Mouse (Mus musculus): Measurements from ENCODE around the gene Cit. TPM values are rescaled to one million over a fixed set of nuclear protein-coding genes. Genes with fewer than 3 reads are reported as not detected.
A peak's percentile ranks its signal among the peaks of the same experiment; 100 is the strongest.

Cit gene
- polyA plus RNA-seq, 1 experiment from 2014 or later: 17.7 TPM

DNA sequence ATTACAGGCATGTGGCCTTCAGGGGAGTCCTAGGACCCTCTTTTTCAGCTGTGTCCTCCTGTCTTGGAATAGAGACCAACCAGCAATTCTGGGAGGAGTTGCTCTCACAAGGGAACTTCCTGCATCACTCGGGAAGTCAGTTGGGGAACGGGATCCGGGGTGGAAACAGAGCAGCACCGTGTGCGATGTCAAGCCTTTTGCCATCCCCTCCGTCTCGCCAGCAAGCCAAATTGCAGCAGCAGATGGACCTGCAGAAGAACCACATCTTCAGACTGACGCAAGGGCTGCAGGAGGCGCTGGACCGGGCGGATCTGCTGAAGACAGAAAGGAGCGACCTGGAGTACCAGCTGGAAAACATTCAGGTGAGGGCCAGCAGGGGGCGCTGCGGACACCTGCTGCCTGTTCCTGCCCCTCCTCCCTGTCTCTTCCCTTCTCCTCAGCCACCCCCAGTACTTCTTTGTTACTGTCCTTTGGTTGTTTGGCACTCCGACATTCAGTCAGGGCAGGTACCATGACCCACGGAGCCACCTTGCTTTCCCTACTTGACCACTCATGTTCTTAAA is 134.1 kb downstream of the Cit start:
- Histone ChIP-seq H3K27ac (no peak overlapping the region), H3K27me3 (no peaks in the 10 kb centered on the region), H3K4me2 (no peak overlapping the region), H3K9ac (no peak overlapping the region), H3K36me3 (peaks cover 10% of the 10 kb centered on the region), H3K9me3 (no peaks in the 10 kb centered on the region), H3K4me1 (replicated peaks) (peaks cover 17% of the 10 kb centered on the region), H3K4me3 (no peak overlapping the region)
- WGBS: 64% methylated on average over 16 of the region's 16 CpGs
- ATAC-seq (ENCODE audit: low FRiP score): no peak

DNA sequence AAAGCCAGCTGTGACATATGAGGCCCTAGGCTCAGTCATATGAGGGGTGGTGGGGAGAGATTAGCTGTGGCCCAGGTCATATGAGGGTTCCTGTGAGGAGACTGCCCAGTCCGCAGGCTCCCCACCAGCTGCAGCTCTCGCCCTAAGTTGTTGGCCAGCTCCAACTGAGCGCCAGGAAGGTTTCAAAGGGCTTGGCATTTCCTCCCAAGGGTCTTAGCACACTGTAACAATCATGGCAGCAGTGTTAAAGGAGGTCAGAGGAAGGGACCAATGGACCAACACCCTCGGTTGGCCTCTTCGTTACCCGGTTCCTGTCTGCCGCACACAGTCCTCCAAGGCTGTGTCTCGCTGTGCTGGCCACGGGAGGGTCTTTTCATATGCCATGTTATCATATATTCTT is 135.5 kb downstream of the Cit start:
- Histone ChIP-seq H3K36me3 (peaks cover 17% of the 10 kb centered on the region), H3K9ac (no peak overlapping the region), H3K27me3 (no peaks in the 10 kb centered on the region), H3K4me1 (replicated peaks) (peaks cover 17% of the 10 kb centered on the region), H3K27ac (0 out of 2 replicates have a peak overlapping the region, but pooled peaks have one; percentile 3), H3K9me3 (no peaks in the 10 kb centered on the region), H3K4me3 (no peak overlapping the region), H3K4me2 (no peak overlapping the region)
- WGBS: 93% methylated on average over 9 of the region's 9 CpGs
- no peak for ATAC-seq (ENCODE audit: low FRiP score)

DNA sequence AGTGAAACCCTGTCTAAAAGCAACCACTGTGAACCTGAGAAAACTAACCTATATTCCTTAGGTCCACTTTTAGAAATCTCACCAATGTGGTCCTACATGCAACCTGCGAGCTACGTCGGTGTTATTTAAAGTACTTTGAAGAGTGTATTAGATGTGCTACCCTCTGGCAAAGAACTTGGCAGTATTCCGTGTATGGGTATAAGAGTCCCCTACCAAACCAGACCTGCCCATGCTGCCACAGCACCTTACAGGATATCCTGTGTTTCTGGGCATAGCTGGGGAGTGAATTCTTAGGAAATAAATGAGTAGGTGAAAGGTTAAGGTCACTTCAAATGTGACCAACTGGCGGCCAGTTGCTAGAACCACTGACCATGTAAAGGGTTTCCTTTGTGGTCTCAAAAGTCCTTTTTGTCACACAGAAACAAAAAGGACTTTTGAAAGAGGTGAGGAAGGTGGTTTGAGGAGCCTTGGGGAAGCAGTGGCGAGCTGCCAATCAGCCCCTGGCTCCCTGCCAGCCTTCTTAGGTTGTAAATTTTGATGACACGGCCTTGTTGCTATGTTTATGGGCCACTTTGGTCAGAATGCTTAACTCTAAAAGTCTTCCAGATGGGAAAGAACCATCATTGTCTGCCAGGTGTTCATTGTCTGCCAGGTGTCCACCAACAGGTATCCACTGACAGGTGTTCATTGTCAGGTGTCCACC is 137.7 kb downstream of the Cit start:
- Histone ChIP-seq H3K9me3 (no peaks in the 10 kb centered on the region), H3K4me3 (no peak overlapping the region), H3K27ac (no peak overlapping the region), H3K9ac (no peak overlapping the region), H3K4me1 (replicated peaks) (peaks cover 14% of the 10 kb centered on the region), H3K4me2 (no peak overlapping the region), H3K36me3 (peaks cover 29% of the 10 kb centered on the region), H3K27me3 (no peaks in the 10 kb centered on the region)
- ATAC-seq (ENCODE audit: low FRiP score): no peak
- WGBS: 83% methylated on average over 7 of the region's 7 CpGs

DNA sequence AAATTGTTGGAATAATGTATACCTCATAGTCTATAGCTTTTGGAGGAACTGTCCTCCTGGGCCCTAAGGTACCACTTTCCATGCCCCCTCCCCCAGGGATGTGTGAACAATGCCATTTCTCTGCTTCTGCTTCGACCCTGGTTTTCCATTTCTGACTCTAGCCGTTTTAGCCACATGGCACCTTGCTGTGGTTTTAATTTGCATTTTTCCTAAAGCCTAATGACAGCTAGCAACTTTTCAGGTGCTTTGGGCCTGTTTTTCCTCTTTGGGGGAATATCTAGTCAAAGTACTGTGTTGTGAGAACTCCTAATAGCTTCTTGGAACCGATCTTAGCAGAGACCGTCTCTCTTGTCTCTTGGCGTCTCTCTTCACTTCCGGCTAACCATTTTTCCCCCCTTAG is 139.3 kb downstream of the Cit start:
- H3K4me3 ChIP-seq: no peak overlapping the region
- no peak overlapping the region for H3K27ac ChIP-seq
- no peaks in the 10 kb centered on the region for H3K27me3 ChIP-seq
- H3K36me3 ChIP-seq: peaks cover 42% of the 10 kb centered on the region
- ATAC-seq (ENCODE audit: low FRiP score): no peak
- 0 out of 2 replicates have a peak, but pooled peaks cover 8% of the 10 kb centered on the region for H3K4me1 ChIP-seq (replicated peaks)
- no peaks in the 10 kb centered on the region for H3K9me3 ChIP-seq
- H3K4me2 ChIP-seq: no peak overlapping the region
- 93% methylated on average over 6 of the region's 6 CpGs for WGBS
- no peak overlapping the region for H3K9ac ChIP-seq

DNA sequence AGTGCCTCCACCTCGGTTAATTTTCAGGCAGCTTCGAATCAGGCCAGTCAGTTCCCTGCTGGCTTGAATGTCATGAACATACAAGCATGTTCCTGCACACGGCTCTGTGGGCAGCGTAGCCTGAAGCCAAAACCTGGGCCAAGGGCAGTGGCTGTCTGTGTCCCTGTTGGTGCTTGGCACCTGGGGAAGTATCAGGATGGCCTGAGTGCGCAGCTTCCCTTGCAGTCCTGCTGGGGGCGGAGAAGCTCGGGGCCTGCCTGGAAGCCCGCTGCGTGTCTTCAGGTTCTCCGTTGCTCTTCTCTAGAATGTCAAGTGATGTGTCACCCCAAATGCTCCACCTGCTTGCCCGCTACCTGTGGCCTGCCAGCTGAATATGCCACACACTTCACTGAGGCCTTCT is 140.0 kb downstream of the Cit start:
- H3K4me2 ChIP-seq: no peak overlapping the region
- 94% methylated on average over 11 of the region's 11 CpGs for WGBS
- no peaks in the 10 kb centered on the region for H3K27me3 ChIP-seq
- no peak overlapping the region for H3K27ac ChIP-seq
- no peak overlapping the region for H3K4me3 ChIP-seq
- 0 out of 2 replicates have a peak, but pooled peaks cover 8% of the 10 kb centered on the region for H3K4me1 ChIP-seq (replicated peaks)
- no peak for ATAC-seq (ENCODE audit: low FRiP score)
- no peaks in the 10 kb centered on the region for H3K9me3 ChIP-seq
- no peak overlapping the region for H3K9ac ChIP-seq
- H3K36me3 ChIP-seq: peaks cover 49% of the 10 kb centered on the region

DNA sequence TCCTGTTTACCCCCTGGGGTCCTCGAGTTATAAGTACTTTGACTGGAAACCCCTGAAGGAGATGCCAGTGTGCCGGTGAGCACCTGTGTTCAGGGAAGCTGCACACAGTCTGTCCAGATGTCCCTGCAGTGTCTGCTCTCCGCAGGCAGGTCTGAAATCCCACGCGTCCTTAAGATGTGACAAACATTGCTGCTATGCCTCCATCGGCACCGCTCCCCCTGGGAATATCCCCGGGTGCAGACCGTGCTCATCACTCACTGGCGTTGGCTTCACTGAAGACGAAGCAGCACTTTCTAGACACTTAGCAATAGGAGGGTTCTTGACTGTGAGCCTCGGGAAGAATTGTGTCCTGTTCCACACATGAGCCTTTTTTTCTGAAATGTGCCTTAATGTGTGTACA is 142.2 kb downstream of the Cit start:
- 88% methylated on average over 12 of the region's 12 CpGs for WGBS
- ATAC-seq (ENCODE audit: low FRiP score): no peak
- peaks cover 63% of the 10 kb centered on the region for H3K36me3 ChIP-seq

DNA sequence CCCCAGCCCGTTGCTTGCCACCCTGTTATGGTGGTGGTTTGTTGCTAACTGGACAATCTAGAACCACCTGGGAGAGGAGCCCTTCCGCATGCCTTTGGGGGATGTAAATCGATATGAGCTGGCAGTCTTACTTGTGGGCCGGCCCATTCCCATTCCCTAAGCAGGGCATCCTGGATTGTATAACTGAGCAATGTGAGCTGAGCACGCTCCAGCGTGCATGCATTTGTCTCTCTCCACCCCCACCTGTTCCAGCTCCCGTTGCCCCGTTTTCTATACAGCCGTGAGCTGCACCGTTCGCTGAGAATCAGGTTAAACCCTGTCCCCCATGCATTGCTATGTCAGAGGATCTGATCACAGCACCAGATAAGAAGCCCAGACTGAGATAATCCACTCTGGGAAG is 146.6 kb downstream of the Cit start:
- 96% methylated on average over 11 of the region's 11 CpGs for WGBS
- no peak for ATAC-seq (ENCODE audit: low FRiP score)
- Histone ChIP-seq H3K4me3 (no peak overlapping the region), H3K9ac (no peak overlapping the region), H3K36me3 (peaks cover 77% of the 10 kb centered on the region), H3K27ac (no peak overlapping the region), H3K4me1 (replicated peaks) (no peaks in the 10 kb centered on the region), H3K27me3 (no peaks in the 10 kb centered on the region), H3K9me3 (peaks cover 13% of the 10 kb centered on the region; the same call in 1 of the 2 replicates), H3K4me2 (no peak overlapping the region)

More for the DNA sequence above, 142.2 kb downstream of the Cit start:
- Histone ChIP-seq H3K9ac (no peak overlapping the region), H3K4me3 (no peak overlapping the region), H3K27ac (no peak overlapping the region), H3K4me2 (no peak overlapping the region), H3K9me3 (peaks cover 13% of the 10 kb centered on the region; the same call in 1 of the 2 replicates), H3K4me1 (replicated peaks) (0 out of 2 replicates have a peak, but pooled peaks cover 7% of the 10 kb centered on the region), H3K27me3 (no peaks in the 10 kb centered on the region)

DNA sequence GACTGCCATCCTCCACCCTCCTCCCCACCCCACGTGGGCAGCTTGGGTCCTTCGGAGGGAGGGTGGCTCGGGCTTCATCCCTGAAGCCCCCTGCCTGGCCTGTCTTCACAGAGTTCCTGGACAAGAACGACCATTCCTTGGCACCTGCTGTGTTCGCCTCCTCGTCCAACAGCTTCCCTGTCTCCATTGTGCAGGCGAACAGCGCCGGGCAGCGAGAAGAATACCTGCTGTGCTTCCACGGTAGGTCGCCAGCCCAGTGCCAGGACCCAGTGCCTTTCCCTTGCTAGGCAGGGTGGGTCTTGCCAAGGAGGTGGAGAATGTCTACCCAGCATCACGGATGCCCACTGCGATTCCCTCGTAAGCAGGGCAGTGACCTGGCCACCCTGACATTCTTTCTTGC is 149.0 kb downstream of the Cit start:
- Histone ChIP-seq H3K27me3 (no peaks in the 10 kb centered on the region), H3K4me1 (replicated peaks) (no peaks in the 10 kb centered on the region), H3K27ac (no peak overlapping the region), H3K9me3 (peaks cover 13% of the 10 kb centered on the region; the same call in 1 of the 2 replicates), H3K4me2 (no peak overlapping the region), H3K9ac (no peak overlapping the region), H3K36me3 (peaks cover 62% of the 10 kb centered on the region), H3K4me3 (no peak overlapping the region)
- WGBS: 90% methylated on average over 15 of the region's 15 CpGs
- ATAC-seq (ENCODE audit: low FRiP score): no peak

DNA sequence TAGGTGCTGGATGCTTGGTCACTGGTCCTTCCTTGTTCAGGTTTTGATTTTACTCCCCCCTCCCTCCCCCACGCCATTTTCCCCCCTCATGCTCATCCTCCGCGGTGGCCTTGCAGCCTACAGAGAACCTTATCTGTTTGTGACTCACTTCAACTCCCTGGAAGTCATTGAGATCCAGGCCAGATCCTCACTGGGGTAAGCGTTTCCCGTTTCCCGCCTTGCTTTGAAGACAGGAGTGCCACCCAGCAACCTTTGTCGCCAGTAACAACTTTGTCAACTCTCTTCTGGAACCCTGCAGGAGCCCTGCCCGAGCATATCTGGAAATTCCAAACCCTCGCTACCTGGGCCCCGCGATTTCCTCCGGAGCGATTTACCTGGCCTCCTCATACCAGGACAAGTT is 152.3 kb downstream of the Cit start:
- ATAC-seq (ENCODE audit: low FRiP score): no peak
- H3K4me3 ChIP-seq: no peak overlapping the region

DNA sequence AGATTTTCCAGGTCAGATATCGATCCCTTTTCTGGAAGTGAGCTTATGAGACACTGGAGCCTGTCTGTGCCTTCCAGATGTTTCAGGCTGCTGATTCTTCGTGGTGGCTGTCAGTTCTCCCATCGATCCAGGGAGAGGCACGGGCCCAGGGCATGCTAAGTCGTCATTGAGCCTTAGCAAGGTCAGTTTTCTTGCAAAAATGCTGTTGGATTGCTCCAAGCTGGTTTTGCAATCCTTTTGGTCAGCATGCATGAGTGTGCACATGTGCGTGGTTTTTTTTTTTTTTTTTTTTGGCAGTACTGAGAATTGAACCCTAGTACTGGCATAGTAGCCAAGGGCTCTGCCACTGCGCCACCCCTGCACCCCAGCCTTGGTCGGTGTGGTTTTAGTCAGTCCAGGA is 158.1 kb downstream of the Cit start:
- H3K4me2 ChIP-seq: no peak overlapping the region
- no peak overlapping the region for H3K27ac ChIP-seq
- H3K27me3 ChIP-seq: no peaks in the 10 kb centered on the region
- 83% methylated on average over 8 of the region's 8 CpGs for WGBS
- no peak overlapping the region for H3K4me3 ChIP-seq
- ATAC-seq (ENCODE audit: low FRiP score): no peak
- H3K36me3 ChIP-seq: peaks cover 9% of the 10 kb centered on the region
- H3K4me1 ChIP-seq (replicated peaks): peaks cover 14% of the 10 kb centered on the region
- no peaks in the 10 kb centered on the region for H3K9me3 ChIP-seq
- no peak overlapping the region for H3K9ac ChIP-seq

More for the DNA sequence above, 152.3 kb downstream of the Cit start:
- Histone ChIP-seq H3K27me3 (no peaks in the 10 kb centered on the region), H3K9ac (no peak overlapping the region), H3K4me1 (replicated peaks) (no peaks in the 10 kb centered on the region), H3K4me2 (no peak overlapping the region), H3K9me3 (no peaks in the 10 kb centered on the region), H3K27ac (no peak overlapping the region), H3K36me3 (peaks cover 38% of the 10 kb centered on the region)
- 83% methylated on average over 13 of the region's 13 CpGs for WGBS

DNA sequence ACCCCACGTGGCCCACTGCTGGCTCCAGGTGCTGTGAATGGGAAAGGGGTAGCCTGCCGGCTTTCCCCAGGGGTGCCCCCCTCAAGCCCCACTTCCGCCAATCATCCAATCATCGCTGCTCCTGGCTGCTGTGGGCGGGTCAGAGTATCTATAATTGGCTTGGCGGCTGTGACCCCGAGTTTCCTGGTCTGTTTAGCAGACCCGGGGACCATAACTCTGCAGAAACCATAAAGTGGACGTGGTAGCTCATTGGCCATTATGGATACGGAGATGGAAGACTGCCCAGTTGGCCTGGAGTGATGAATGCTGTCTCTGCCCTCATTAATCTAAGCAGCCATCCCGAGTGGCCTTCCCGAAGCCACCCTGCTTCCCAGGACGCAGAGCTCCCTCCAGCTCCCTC is 158.7 kb downstream of the Cit start:
- Histone ChIP-seq H3K9ac (no peak overlapping the region), H3K27ac (peak overlapping the region; percentile 30), H3K9me3 (no peaks in the 10 kb centered on the region), H3K4me2 (peak overlapping the region; percentile 26; the same call in 1 of the 2 replicates), H3K27me3 (no peaks in the 10 kb centered on the region), H3K4me3 (no peak overlapping the region), H3K4me1 (replicated peaks) (peaks cover 14% of the 10 kb centered on the region), H3K36me3 (peaks cover 9% of the 10 kb centered on the region)
- ATAC-seq (ENCODE audit: low FRiP score): no peak
- 35% methylated on average over 13 of the region's 13 CpGs for WGBS

DNA sequence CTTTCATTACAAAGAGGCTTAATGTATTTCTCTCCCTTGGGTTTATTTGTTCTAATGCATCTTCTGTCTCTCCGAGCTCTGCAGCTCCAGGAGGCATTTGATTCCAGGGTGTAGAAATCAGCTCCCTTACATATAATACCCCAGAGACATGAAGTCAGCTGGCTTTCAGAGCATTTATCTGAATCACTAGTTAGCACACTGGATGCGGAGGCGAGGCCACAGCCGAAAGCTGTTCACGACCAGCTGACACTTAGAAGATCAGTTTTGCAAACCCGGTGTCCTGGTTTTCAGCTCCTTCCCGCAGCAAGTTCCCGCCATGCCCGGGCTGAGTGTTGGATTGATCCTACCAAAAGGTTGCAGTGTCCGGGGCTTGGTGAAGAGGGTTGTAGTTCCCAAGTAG is 159.2 kb downstream of the Cit start:
- H3K27ac ChIP-seq: peak overlapping the region; percentile 30
- no peak for ATAC-seq (ENCODE audit: low FRiP score)
- peak overlapping the region; percentile 26; the same call in 1 of the 2 replicates for H3K4me2 ChIP-seq
- H3K9me3 ChIP-seq: no peaks in the 10 kb centered on the region
- no peak overlapping the region for H3K4me3 ChIP-seq
- H3K27me3 ChIP-seq: no peaks in the 10 kb centered on the region
- 70% methylated on average over 10 of the region's 10 CpGs for WGBS
- H3K36me3 ChIP-seq: peaks cover 8% of the 10 kb centered on the region
- H3K4me1 ChIP-seq (replicated peaks): peaks cover 14% of the 10 kb centered on the region
- no peak overlapping the region for H3K9ac ChIP-seq
